Mouse (Mus musculus) cortical plate, adult 2 months (tissue): ENCODE results near the gene Ccdc142. TPM values are rescaled to one million over a fixed set of nuclear protein-coding genes. Genes with fewer than 3 reads are reported as not detected.
A peak's percentile ranks its signal among the peaks of the same experiment; 100 is the strongest.

ENCODE experiments used
- H3K27ac ChIP-seq: fragments of 200-500 bp; 2 replicates; pipeline ENCODE4 v1.5.1; 2012; ENCODE audit warnings: low read length, control low read depth, inconsistent platforms; ENCODE audit not compliant: insufficient read depth
- H3K4me1 ChIP-seq: fragments of 200-500 bp; 2 replicates; pipeline ENCODE4 v1.6.1; 2011; ENCODE audit warnings: low read length; ENCODE audit not compliant: control insufficient read depth, insufficient read depth
- H3K4me3 ChIP-seq: fragments of 200-500 bp; 2 replicates; pipeline ENCODE4 v1.5.1; 2011; ENCODE audit warnings: mild to moderate bottlenecking, low read length, control low read depth; ENCODE audit not compliant: insufficient read depth
- CTCF ChIP-seq: fragments of 200-500 bp; IDR thresholded peaks from 2 replicates; pipeline ENCODE4 v1.5.1; 2011; ENCODE audit warnings: mild to moderate bottlenecking, control low read depth, low read length; ENCODE audit not compliant: insufficient read depth; ENCODE audit errors: extremely low read depth
- POLR2A ChIP-seq: fragments of 200-500 bp; IDR thresholded peaks from 2 replicates; pipeline ENCODE4 v1.6.1; 2011; ENCODE audit warnings: mild to moderate bottlenecking, low read length, control low read depth; ENCODE audit not compliant: insufficient read depth; ENCODE audit errors: extremely low read depth
- polyA plus RNA-seq: library from polyadenylated mRNA; depleted of rRNA; stranded (reverse); fragments of >200 nt; gene quantifications from 2 replicates; pipeline ENCODE4 v1.2.3, GENCODE M21; 2012

Ccdc142 gene
- polyA plus RNA-seq, 1 experiment: 8.1 TPM

GRCm38 (mm10) chr6:83137576-83137950 lies 36.2 kb downstream of the Ccdc142 start:
- Histone ChIP-seq H3K4me1 (no peaks in the 10 kb centered on the region), H3K27ac (peak overlapping the region; percentile 94), H3K4me3 (peak overlapping the region; percentile 54)
- TF ChIP-seq CTCF: no peak
- TF ChIP-seq POLR2A: no peak

DNA sequence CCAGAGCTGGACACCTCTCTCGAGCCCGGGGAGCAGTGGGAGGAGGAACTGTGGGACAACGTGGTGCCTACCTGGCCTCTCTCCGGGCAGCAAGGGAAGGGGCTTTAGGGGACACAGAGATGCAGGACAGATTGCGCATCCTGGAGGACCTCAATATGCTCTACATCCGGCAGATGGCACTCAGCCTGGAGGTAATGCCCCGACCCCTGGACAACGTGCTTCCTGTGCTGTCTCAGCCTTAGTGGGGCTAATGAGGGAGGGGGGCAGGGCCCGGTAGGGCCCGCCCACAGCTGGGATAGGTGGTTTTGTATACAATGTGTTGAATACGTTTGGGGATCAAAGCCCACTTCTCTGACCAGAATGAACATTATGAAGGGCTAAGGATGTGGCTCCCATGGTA lies 36.7 kb downstream of the Ccdc142 start:
- H3K27ac ChIP-seq: peak overlapping the region; percentile 94
- TF ChIP-seq POLR2A: no peak
- H3K4me3 ChIP-seq: peak overlapping the region; percentile 54
- no peaks in the 10 kb centered on the region for H3K4me1 ChIP-seq

- H3K27ac ChIP-seq: no peak overlapping the region
- TF ChIP-seq POLR2A (no peak), CTCF (no peak)
- H3K4me1 ChIP-seq: no peaks in the 10 kb centered on the region; the same call in none of the 2 replicates
- no peak overlapping the region for H3K4me3 ChIP-seq
Observed at GRCm38 (mm10) chr6:83140044-83140443, 38.6 kb downstream of the Ccdc142 start.

DNA sequence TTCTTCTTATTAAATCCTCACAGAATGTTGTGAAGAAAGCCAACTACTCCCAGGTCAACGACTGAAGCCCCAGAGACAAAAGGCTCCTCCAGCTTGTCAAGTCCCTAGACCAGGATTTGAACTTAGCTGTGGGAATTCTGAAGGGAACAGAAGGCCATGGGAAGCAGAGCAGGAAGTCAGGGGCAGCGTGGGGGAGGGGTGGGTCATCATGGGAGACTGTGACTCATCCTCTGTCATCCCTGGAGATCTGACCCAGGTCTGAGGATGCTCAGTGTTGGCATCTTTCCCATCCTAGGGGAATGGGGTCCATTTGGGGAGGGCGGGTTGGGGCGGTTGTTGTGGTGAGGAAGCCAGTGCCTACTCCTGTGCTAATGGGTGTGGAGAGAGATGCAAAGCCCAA lies 40.2 kb downstream of the Ccdc142 start:
- H3K27ac ChIP-seq: peak overlapping the region; percentile 91
- TF ChIP-seq POLR2A (no peak), CTCF (no peak)

GRCm38 (mm10) chr6:83142211-83142731 lies 40.9 kb downstream of the Ccdc142 start:
- TF ChIP-seq POLR2A: peak; percentile 52
- no peak for TF ChIP-seq CTCF
- Histone ChIP-seq H3K4me3 (peak overlapping the region; percentile 73), H3K27ac (peak overlapping the region; percentile 91), H3K4me1 (peaks cover 2% of the 10 kb centered on the region)

More for the DNA sequence above, 40.2 kb downstream of the Ccdc142 start:
- Histone ChIP-seq H3K4me1 (peaks cover 2% of the 10 kb centered on the region), H3K4me3 (peak overlapping the region; percentile 73)

DNA sequence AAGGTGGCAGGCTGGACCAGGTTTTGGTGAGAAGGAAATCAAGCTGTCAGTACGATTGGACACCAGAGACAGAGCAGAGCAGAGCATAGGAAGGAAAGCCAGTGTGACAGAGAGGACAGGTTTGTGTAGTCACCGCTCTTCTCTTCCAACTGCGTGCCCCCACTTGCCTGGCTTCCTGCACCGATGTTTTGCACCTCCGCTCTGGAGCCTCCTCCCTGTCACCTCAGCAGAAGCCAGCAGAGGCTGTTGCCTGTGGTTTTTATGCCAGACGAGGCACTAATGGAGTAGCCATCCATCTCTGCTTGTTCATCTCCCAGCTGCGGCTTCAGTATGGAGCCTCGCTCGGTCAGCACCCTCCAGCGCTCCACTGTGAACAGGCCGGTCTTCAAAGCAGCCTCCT lies 41.5 kb downstream of the Ccdc142 start:
- no peak overlapping the region for H3K27ac ChIP-seq
- H3K4me3 ChIP-seq: peak overlapping the region; percentile 73
- TF ChIP-seq POLR2A (peak; percentile 46; the same call in 1 of the 2 replicates), CTCF (no peak)
- peaks cover 2% of the 10 kb centered on the region for H3K4me1 ChIP-seq

- Histone ChIP-seq H3K4me3 (no peak overlapping the region), H3K27ac (no peak overlapping the region), H3K4me1 (peaks cover 2% of the 10 kb centered on the region)
- TF ChIP-seq POLR2A (no peak), CTCF (no peak)
Observed at GRCm38 (mm10) chr6:83145209-83145608, 43.8 kb downstream of the Ccdc142 start.

- no peak overlapping the region for H3K4me3 ChIP-seq
- no peak for TF ChIP-seq POLR2A
- no peak for TF ChIP-seq CTCF
- no peak overlapping the region for H3K27ac ChIP-seq
- peaks cover 2% of the 10 kb centered on the region for H3K4me1 ChIP-seq
Observed at GRCm38 (mm10) chr6:83145805-83146204, 44.4 kb downstream of the Ccdc142 start.

DNA sequence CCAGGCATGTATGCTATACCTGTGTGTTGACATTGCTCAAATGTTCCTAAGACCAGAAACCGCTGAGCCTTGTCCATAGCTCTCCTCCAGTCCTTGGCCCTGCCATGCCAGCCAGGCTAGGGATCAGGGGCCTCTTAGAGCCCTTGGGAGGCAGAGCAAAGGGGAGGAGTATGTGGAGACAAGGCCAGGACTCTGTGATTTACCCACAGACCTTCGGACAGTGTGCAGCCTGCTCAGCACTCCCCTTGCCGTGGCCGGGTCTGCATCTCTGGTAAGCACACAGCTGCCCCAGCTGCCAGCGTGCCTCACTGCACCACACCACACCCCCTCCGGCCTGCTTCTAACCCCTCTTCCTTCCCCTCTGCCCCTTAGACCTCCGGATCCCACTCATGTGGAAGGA lies 45.9 kb downstream of the Ccdc142 start:
- Histone ChIP-seq H3K4me1 (peaks cover 2% of the 10 kb centered on the region), H3K4me3 (no peak overlapping the region), H3K27ac (no peak overlapping the region)
- no peak for TF ChIP-seq POLR2A
- TF ChIP-seq CTCF: no peak

GRCm38 (mm10) chr6:83151721-83152120 lies 50.3 kb downstream of the Ccdc142 start:
- H3K4me3 ChIP-seq: no peak overlapping the region
- peaks cover 2% of the 10 kb centered on the region for H3K4me1 ChIP-seq
- TF ChIP-seq CTCF (no peak), POLR2A (0 out of 2 replicates have a peak, but pooled peaks have one; percentile 2)
- no peak overlapping the region for H3K27ac ChIP-seq
